Mouse (Mus musculus): Measurements from ENCODE around the gene Nab1. TPM values are rescaled to one million over a fixed set of nuclear protein-coding genes. Genes with fewer than 3 reads are reported as not detected.

Gene Nab1
- polyA plus RNA-seq, 1 experiment from 2014 or later = 11.8 TPM

GRCm38 (mm10) chr1:52423846-52424245 is 76.6 kb downstream of the Nab1 start:
- Histone ChIP-seq H3K4me1 (replicated peaks; ENCODE audit: control insufficient read depth, insufficient read depth, low read length) (no peaks in the 10 kb centered on the region), H3K27ac (ENCODE audit: low read length) (no peak overlapping the region), H3K4me2 (ENCODE audit: low read length) (no peak overlapping the region), H3K4me3 (replicated peaks; ENCODE audit: low read length) (no peak overlapping the region), H3K36me3 (ENCODE audit: control insufficient read depth, insufficient read depth) (no peaks in the 10 kb centered on the region), H3K9ac (replicated peaks; ENCODE audit: low read depth, low read length) (no peak overlapping the region), H3K27me3 (replicated peaks; ENCODE audit: control insufficient read depth, insufficient read depth, low read length) (no peaks in the 10 kb centered on the region), H3K9me3 (ENCODE audit: control insufficient read depth, low read length) (no peaks in the 10 kb centered on the region)
- WGBS = 79% methylated on average over 1 of the region's 1 CpGs
- ATAC-seq = no peak

- no peaks in the 10 kb centered on the region for H3K27me3 ChIP-seq (replicated peaks; ENCODE audit: control insufficient read depth, insufficient read depth, low read length)
- no peak overlapping the region for H3K4me2 ChIP-seq (ENCODE audit: low read length)
- H3K36me3 ChIP-seq (ENCODE audit: control insufficient read depth, insufficient read depth) = no peaks in the 10 kb centered on the region
- no peaks in the 10 kb centered on the region for H3K9me3 ChIP-seq (ENCODE audit: control insufficient read depth, low read length)
- ATAC-seq = no peak
- 84% methylated on average over 2 of the region's 2 CpGs for WGBS
- H3K4me1 ChIP-seq (replicated peaks; ENCODE audit: control insufficient read depth, insufficient read depth, low read length) = no peaks in the 10 kb centered on the region
- no peak overlapping the region for H3K27ac ChIP-seq (ENCODE audit: low read length)
- no peak overlapping the region for H3K4me3 ChIP-seq (replicated peaks; ENCODE audit: low read length)
- no peak overlapping the region for H3K9ac ChIP-seq (replicated peaks; ENCODE audit: low read depth, low read length)
Measured at GRCm38 (mm10) chr1:52423057-52423456, 77.4 kb downstream of the Nab1 start.

GRCm38 (mm10) chr1:52422137-52422536 is 78.3 kb downstream of the Nab1 start:
- WGBS = 87% methylated on average over 3 of the region's 3 CpGs
- no peak overlapping the region for H3K27ac ChIP-seq (ENCODE audit: low read length)
- no peaks in the 10 kb centered on the region for H3K9me3 ChIP-seq (ENCODE audit: control insufficient read depth, low read length)
- no peak overlapping the region for H3K4me2 ChIP-seq (ENCODE audit: low read length)
- H3K4me1 ChIP-seq (replicated peaks; ENCODE audit: control insufficient read depth, insufficient read depth, low read length) = no peaks in the 10 kb centered on the region
- H3K27me3 ChIP-seq (replicated peaks; ENCODE audit: control insufficient read depth, insufficient read depth, low read length) = no peaks in the 10 kb centered on the region
- ATAC-seq = no peak
- H3K9ac ChIP-seq (replicated peaks; ENCODE audit: low read depth, low read length) = no peak overlapping the region
- H3K4me3 ChIP-seq (replicated peaks; ENCODE audit: low read length) = no peak overlapping the region
- no peaks in the 10 kb centered on the region for H3K36me3 ChIP-seq (ENCODE audit: control insufficient read depth, insufficient read depth)

GRCm38 (mm10) chr1:52421623-52422022 is 78.9 kb downstream of the Nab1 start:
- ATAC-seq = no peak
- H3K9me3 ChIP-seq (ENCODE audit: control insufficient read depth, low read length) = no peaks in the 10 kb centered on the region
- H3K27ac ChIP-seq (ENCODE audit: low read length) = no peak overlapping the region
- H3K36me3 ChIP-seq (ENCODE audit: control insufficient read depth, insufficient read depth) = no peaks in the 10 kb centered on the region
- H3K27me3 ChIP-seq (replicated peaks; ENCODE audit: control insufficient read depth, insufficient read depth, low read length) = no peaks in the 10 kb centered on the region
- H3K4me2 ChIP-seq (ENCODE audit: low read length) = no peak overlapping the region
- no peaks in the 10 kb centered on the region for H3K4me1 ChIP-seq (replicated peaks; ENCODE audit: control insufficient read depth, insufficient read depth, low read length)
- no peak overlapping the region for H3K9ac ChIP-seq (replicated peaks; ENCODE audit: low read depth, low read length)
- no peak overlapping the region for H3K4me3 ChIP-seq (replicated peaks; ENCODE audit: low read length)

- H3K36me3 ChIP-seq (ENCODE audit: control insufficient read depth, insufficient read depth) = no peaks in the 10 kb centered on the region
- H3K27me3 ChIP-seq (replicated peaks; ENCODE audit: control insufficient read depth, insufficient read depth, low read length) = no peaks in the 10 kb centered on the region
- H3K4me2 ChIP-seq (ENCODE audit: low read length) = no peak overlapping the region
- H3K4me1 ChIP-seq (replicated peaks; ENCODE audit: control insufficient read depth, insufficient read depth, low read length) = no peaks in the 10 kb centered on the region
- no peak overlapping the region for H3K4me3 ChIP-seq (replicated peaks; ENCODE audit: low read length)
- 92% methylated on average over 7 of the region's 7 CpGs for WGBS
- H3K27ac ChIP-seq (ENCODE audit: low read length) = no peak overlapping the region
- H3K9me3 ChIP-seq (ENCODE audit: control insufficient read depth, low read length) = no peaks in the 10 kb centered on the region
- no peak overlapping the region for H3K9ac ChIP-seq (replicated peaks; ENCODE audit: low read depth, low read length)
- ATAC-seq = no peak
Measured at GRCm38 (mm10) chr1:52419088-52419819, 81.2 kb downstream of the Nab1 start.

Other genes starting within 250 kb of the Nab1 start
- gene Nemp2, start 130.0 kb upstream of the Nab1 start, polyA plus RNA-seq (2015; fragmentation: Nextera tagmentation; extraction: Ambion mirVana) = 9.3 and 9.5 TPM in 2 replicates
- 7.7 and 8.3 TPM in 2 replicates for gene Mfsd6, start 226.8 kb upstream of the Nab1 start, polyA plus RNA-seq (2015; fragmentation: Nextera tagmentation; extraction: Ambion mirVana)